Mouse (Mus musculus): ENCODE measurements around the gene Nfkbid.

DNA sequence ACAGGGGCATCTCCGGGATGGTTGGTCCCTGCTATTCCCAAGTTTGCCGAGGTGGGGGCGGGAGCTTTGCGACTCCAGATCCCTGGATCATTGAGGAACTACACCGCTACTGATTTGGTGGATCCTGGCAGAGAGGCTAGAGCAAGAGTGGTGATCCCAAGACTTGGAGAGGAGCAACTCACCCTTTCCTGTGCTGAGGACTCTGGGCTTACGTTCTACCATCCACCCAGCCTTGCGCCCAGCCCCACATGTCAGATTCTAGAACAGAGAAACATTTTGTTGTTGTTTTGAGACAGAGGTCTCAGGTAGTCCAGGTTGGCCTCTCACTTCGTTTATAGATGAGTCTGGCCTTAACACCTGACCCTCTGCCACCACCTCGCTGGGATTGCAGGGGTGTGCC lies 1.0 kb downstream of the Nfkbid start:
- TF ChIP-seq CTCF (IDR thresholded peaks at IDR 0.05) (no peak), EP300 (IDR thresholded peaks at IDR 0.05; ENCODE audit: insufficient read depth, low read depth, low read length) (no peak)

All from heart, adult 2 months (tissue).